Mouse (Mus musculus) kidney, adult 2 months (tissue): Measurements from ENCODE around the gene Zfp568. TPM values are rescaled to one million over a fixed set of nuclear protein-coding genes. Genes with fewer than 3 reads are reported as not detected.

Experiments
- DNase-seq: peaks from one replicate; pipeline ENCODE4 v3.0.0; 2021
- H3K27ac ChIP-seq: fragments of 200-500 bp; 2 replicates; pipeline ENCODE4 v1.5.1; 2012; ENCODE audit warnings: low read depth, low read length, control low read depth, inconsistent platforms; ENCODE audit not compliant: insufficient read depth
- H3K27me3 ChIP-seq: fragments of 200-500 bp; replicated peaks from 2 replicates; pipeline ENCODE4 v1.6.1; 2012; ENCODE audit warnings: mild to moderate bottlenecking, moderate library complexity, low read length, inconsistent platforms; ENCODE audit not compliant: control insufficient read depth, insufficient read depth
- H3K36me3 ChIP-seq: fragments of 200-500 bp; 2 replicates; pipeline ENCODE4 v1.6.1; 2012; ENCODE audit warnings: mild to moderate bottlenecking, moderate library complexity, low read length, inconsistent platforms; ENCODE audit not compliant: control insufficient read depth, insufficient read depth
- H3K4me1 ChIP-seq: fragments of 200-500 bp; 2 replicates; pipeline ENCODE4 v1.6.1; 2011; ENCODE audit warnings: low read length; ENCODE audit not compliant: control insufficient read depth, insufficient read depth
- H3K4me3 ChIP-seq: fragments of 200-500 bp; 2 replicates; pipeline ENCODE4 v1.5.1; 2011; ENCODE audit warnings: mild to moderate bottlenecking, low read depth, low read length, control low read depth; ENCODE audit not compliant: insufficient read depth
- CTCF ChIP-seq: fragments of 200-500 bp; conservative IDR thresholded peaks from 2 replicates; pipeline ENCODE4 v1.5.1; 2011; ENCODE audit warnings: low read depth, mild to moderate bottlenecking, control low read depth, low read length, moderate library complexity, mixed read lengths; ENCODE audit not compliant: insufficient read depth, insufficient read length
- POLR2A ChIP-seq: fragments of 200-500 bp; IDR thresholded peaks from one replicate; pipeline ENCODE4 v1.6.1; 2011; ENCODE audit warnings: low read depth, low read length, control low read depth
- WGBS: fragments of 180-500 bp; shearing (Covaris S2); methylation state at CpG from one replicate; pipeline ENCODE4 v1.1.7; 2018; 5-methylcytosine and 5-hydroxymethylcytosine counted together
- polyA plus RNA-seq: library from polyadenylated mRNA; depleted of rRNA; stranded (reverse); fragments of >200 nt; gene quantifications from 2 replicates; pipeline ENCODE4 v1.2.3, GENCODE M21; 2012; rRNA removed

The Zfp568 gene
- polyA plus RNA-seq: 4.5 and 5.0 TPM in 2 replicates

DNA sequence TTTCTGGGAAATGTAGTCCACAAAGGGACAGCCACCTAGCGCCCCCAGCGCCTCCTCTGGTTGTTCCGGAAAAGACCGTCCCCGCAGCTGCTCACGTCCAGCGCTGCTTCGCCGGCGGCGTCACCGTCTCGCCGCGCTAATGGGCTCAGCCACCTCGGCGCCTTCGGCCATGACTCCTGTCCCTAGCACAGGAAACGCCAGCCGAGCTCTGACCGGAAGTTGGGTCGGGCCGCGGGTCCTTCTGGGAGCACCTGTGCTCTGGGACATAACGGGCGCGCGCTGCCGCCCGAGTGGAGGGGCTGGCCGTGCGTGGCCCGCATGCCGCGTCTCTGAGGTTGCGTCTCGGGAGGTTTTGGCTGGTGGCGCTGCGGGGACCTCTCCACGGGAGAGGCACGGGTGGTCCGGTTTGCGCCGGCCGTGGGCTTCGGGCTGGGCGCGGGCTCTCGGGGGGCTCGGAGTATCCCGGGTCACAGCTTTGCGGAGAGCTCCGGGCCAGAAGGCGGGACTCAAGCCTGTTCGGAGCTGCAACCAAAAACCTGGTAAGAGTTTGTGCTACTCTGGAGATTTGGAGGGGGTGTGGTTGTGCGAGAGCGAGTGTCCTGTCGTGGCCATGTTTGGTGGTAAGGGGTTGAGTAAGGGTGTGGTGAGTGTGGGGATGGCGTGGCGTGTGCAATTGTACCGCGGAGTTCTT lies at the start of gene Zfp568:
TSS of gene Zfp568 (plus strand) at position 266 of the 691 bp plus-strand sequence.
- Histone ChIP-seq H3K4me3 (peak within 1 kb of the TSS; percentile 58), H3K4me1 (peaks cover 10% of the 10 kb centered on the region; the same call in 1 of the 2 replicates), H3K27ac (peak within 1 kb of the TSS; percentile 66), H3K36me3 (no peaks in the 10 kb centered on the region), H3K27me3 (no peaks in the 10 kb centered on the region)
- TF ChIP-seq POLR2A: peak; percentile 81
- peak; percentile 48 for TF ChIP-seq CTCF
- WGBS: under 1% methylated on average over 62 of the region's 62 CpGs
- peak; percentile 98 for DNase-seq

DNA sequence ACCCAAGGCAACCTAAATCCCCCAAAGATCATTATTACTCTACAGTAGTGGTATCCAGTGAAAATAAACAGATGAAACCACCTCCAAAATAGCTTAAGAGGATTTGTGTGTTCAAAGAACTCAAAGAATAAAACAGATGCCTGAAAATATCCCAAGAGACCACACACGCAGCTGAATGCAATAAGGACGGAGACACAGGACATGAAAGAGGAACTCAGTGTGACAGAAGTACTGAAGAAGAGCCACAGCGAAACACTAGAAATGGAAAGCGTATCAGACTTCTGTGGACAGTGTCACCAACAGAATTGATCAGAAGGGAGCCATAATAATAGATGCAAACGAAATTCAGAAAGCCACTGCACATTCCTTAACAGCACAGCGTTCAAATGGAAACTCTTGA lies 44.9 kb upstream of the Zfp568 start:
- H3K36me3 ChIP-seq: peaks cover 7% of the 10 kb centered on the region
- 92% methylated on average over 6 of the region's 6 CpGs for WGBS

GRCm38 (mm10) chr7:29941027-29941426 lies 42.7 kb upstream of the Zfp568 start:
- TF ChIP-seq POLR2A (no peak), CTCF (no peak)
- peaks cover 2% of the 10 kb centered on the region for H3K36me3 ChIP-seq
- no peak overlapping the region for H3K4me3 ChIP-seq
- no peak for DNase-seq
- H3K27ac ChIP-seq: no peak overlapping the region
- no peaks in the 10 kb centered on the region for H3K4me1 ChIP-seq
- H3K27me3 ChIP-seq: no peaks in the 10 kb centered on the region
- 87% methylated on average over 11 of the region's 11 CpGs for WGBS

More for the DNA sequence above, 44.9 kb upstream of the Zfp568 start:
- DNase-seq: no peak
- Histone ChIP-seq H3K4me3 (no peak overlapping the region), H3K27me3 (no peaks in the 10 kb centered on the region), H3K27ac (no peak overlapping the region), H3K4me1 (no peaks in the 10 kb centered on the region)
- TF ChIP-seq POLR2A: no peak
- no peak for TF ChIP-seq CTCF

DNA sequence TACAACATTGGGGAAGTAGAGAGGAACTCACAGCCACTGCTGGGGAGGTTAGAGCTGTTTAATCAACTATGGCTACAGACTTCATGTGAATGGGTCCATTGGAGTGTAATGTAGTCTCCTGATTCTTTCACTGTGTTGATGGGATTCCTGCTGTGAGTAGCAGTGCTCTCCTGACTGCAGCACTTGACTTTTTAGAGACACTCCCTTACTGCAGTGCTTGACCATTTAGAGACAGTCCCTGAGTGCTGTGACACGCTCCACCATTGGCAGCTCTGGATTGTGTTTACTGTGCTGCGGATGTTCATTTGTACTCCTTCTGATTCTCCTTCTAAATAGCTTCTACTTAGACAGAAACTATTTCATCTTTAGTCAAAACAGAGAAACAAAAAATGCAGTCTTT lies 41.0 kb upstream of the Zfp568 start:
- H3K27ac ChIP-seq: no peak overlapping the region
- WGBS: 61% methylated on average over 2 of the region's 2 CpGs
- H3K27me3 ChIP-seq: no peaks in the 10 kb centered on the region
- TF ChIP-seq CTCF (no peak), POLR2A (no peak)
- H3K4me3 ChIP-seq: no peak overlapping the region
- no peaks in the 10 kb centered on the region for H3K36me3 ChIP-seq
- no peak for DNase-seq
- no peaks in the 10 kb centered on the region for H3K4me1 ChIP-seq

- H3K4me3 ChIP-seq: no peak overlapping the region
- H3K27ac ChIP-seq: no peak overlapping the region
- no peak for DNase-seq
- no peaks in the 10 kb centered on the region for H3K27me3 ChIP-seq
- no peaks in the 10 kb centered on the region for H3K36me3 ChIP-seq
- no peaks in the 10 kb centered on the region for H3K4me1 ChIP-seq
- TF ChIP-seq POLR2A (no peak), CTCF (no peak)
- WGBS: 86% methylated on average over 2 of the region's 2 CpGs
Measured at GRCm38 (mm10) chr7:29943720-29944119, 40.0 kb upstream of the Zfp568 start.

DNA sequence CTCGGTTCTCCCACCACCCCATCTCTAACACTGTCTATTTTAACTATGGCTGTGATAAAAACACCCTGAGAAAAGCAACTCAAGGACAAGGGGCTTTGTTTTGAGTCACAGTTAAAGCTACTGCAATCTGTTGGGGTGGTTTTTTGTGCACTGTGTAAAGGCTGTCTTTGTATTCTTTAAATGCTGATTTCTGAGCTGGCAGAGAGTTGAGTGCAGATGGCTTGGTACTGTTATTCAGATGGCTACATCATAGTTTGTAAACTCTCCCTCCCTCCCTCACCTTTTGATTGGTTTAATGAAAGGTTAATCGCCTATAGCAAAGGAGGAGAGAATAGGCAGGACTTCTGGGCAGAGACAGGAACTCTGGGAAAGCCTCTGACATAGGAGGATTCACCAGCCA lies 39.6 kb upstream of the Zfp568 start:
- Histone ChIP-seq H3K36me3 (no peaks in the 10 kb centered on the region), H3K27ac (no peak overlapping the region), H3K27me3 (no peaks in the 10 kb centered on the region), H3K4me1 (no peaks in the 10 kb centered on the region), H3K4me3 (no peak overlapping the region)
- DNase-seq: no peak
- 83% methylated on average over 2 of the region's 2 CpGs for WGBS
- TF ChIP-seq CTCF (no peak), POLR2A (no peak)

GRCm38 (mm10) chr7:29953086-29953485 lies 30.7 kb upstream of the Zfp568 start:
- 28% methylated on average over 10 of the region's 10 CpGs for WGBS
- DNase-seq: no peak
- H3K27me3 ChIP-seq: no peaks in the 10 kb centered on the region
- H3K4me1 ChIP-seq: no peaks in the 10 kb centered on the region
- TF ChIP-seq POLR2A (no peak), CTCF (no peak)
- H3K36me3 ChIP-seq: no peaks in the 10 kb centered on the region
- H3K27ac ChIP-seq: peak overlapping the region; percentile 92; the same call in 1 of the 2 replicates
- H3K4me3 ChIP-seq: peak overlapping the region; percentile 94
